Mouse (Mus musculus): ENCODE measurements around the gene Adamts17. TPM values are rescaled to one million over a fixed set of nuclear protein-coding genes. Genes with fewer than 3 reads are reported as not detected.

Adamts17 gene
- total and polyA plus RNA-seq, 3 experiments, result not detected

DNA sequence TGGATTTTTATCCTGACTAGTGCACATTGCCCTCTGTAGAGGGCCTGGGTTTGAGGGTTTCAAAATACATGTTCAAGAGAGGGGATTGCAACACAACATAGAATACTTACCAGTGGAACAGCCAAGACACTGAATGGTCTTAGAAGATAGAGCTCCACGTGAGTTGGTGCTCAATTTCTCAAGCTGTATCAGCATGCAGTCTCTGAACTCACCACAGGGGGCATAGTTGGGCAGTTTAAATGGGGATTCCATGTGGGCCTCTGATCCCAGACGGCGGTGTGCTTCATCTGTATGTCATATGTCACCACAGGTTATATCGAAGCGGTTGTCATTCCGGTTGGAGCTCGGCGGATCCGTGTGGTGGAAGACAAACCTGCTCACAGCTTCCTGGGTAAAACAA, 222.2 kb downstream of the Adamts17 start:
- dilution Hi-C loops (cut with MboI; ENCODE audit: extremely low pct_ligation_motif_present, extremely low pct_unique_long_range_greater_than_20kb, low sequenced_read_pairs) (no loop called here), in situ Hi-C loops (cut with MboI; ENCODE audit: low pct_ligation_motif_present, low pct_unique_long_range_greater_than_20kb, low sequenced_read_pairs) (loop anchor here (25.0 kb wide), 1 partner anchor 576 kb away; the partner anchor contains the start of genes Lrrc28 and Ttc23)
- Histone ChIP-seq H3K27me3 (replicated peaks) (peaks cover 31% of the 10 kb centered on the region), H3K27ac (ENCODE audit: insufficient read depth, low read depth) (no peak overlapping the region), H3K4me1 (ENCODE audit: control insufficient read depth in 1 of 2, insufficient read depth in 2 of 2) (no peaks in the 10 kb centered on the region), H3K9me3 (replicated peaks; ENCODE audit: low read length) (no peaks in the 10 kb centered on the region), H3K4me3 (replicated peaks in 1 of 3; ENCODE audit: low read depth in 2 of 3, low read length in 2 of 3, poor library complexity in 1 of 3) (no peak overlapping the region), H3K79me2 (replicated peaks; ENCODE audit: control insufficient read depth, extremely low read depth, insufficient read depth, poor library complexity, severe bottlenecking) (no peaks in the 10 kb centered on the region), H3K36me3 (replicated peaks in 1 of 2; ENCODE audit: control insufficient read depth in 1 of 2, insufficient read depth in 1 of 2, low read length in 1 of 2) (no peaks in the 10 kb centered on the region), H3K4me2 (ENCODE audit: insufficient read depth, low read depth, poor library complexity, severe bottlenecking) (no peak overlapping the region), H3K9ac (ENCODE audit: insufficient read depth, low read depth) (no peak overlapping the region)
- peak; percentile 50 to 71 for TF ChIP-seq CTCF (conservative IDR thresholded peaks at IDR 0.05 in 1 of 2, IDR thresholded peaks at IDR 0.05 in 1 of 2; ENCODE audit: low read depth in 2 of 2, low read length in 2 of 2)
- 0 out of 2 replicates have a peak, but pooled peaks have one; percentile 10 for TF ChIP-seq BHLHE40 (IDR thresholded peaks at IDR 0.05; ENCODE audit: low read depth, low read length)
- peak; percentile 68 for TF ChIP-seq RAD21 (IDR thresholded peaks at IDR 0.05; ENCODE audit: low read depth, low read length)
- peak; percentile 79; the same call in 1 of the 2 replicates for TF ChIP-seq MYC (IDR thresholded peaks at IDR 0.05; ENCODE audit: low read depth, low read length)
- TF ChIP-seq POLR2A (IDR thresholded peaks at IDR 0.05; ENCODE audit: low read depth, low read length), result no peak
- TF ChIP-seq SMC3 (IDR thresholded peaks at IDR 0.05; ENCODE audit: low read depth, low read length), result peak; percentile 52
- TF ChIP-seq PAX5 (IDR thresholded peaks at IDR 0.05; ENCODE audit: low read length), result no peak
- DNase-seq (ENCODE audit: extremely low read depth), result peak; percentile 42

DNA sequence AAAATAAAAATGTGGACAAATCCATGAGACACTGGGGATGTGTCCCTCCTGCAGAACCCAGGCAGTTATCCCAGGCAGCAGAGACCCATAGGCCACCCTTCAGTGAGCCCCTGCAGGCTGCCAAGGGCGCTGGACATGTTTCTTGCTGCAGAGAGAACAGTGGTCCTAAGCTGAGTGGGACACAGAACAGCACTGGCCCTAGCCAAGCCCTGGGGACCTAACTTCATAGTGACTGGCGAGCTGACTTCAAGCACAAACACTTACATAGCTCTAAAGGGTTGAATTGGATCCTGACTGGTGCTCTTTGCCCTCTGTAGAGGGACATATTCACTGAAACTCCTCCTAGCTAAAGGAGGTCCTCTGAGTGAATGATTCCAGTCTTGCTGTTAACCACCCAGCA, 223.0 kb downstream of the Adamts17 start:
- no peaks in the 10 kb centered on the region for H3K79me2 ChIP-seq (replicated peaks; ENCODE audit: control insufficient read depth, extremely low read depth, insufficient read depth, poor library complexity, severe bottlenecking)
- TF ChIP-seq MAX (IDR thresholded peaks at IDR 0.05; ENCODE audit: low read length) (no peak), NELFE (IDR thresholded peaks at IDR 0.05; ENCODE audit: low read depth, low read length) (no peak), MEF2A (IDR thresholded peaks at IDR 0.05; ENCODE audit: borderline replicate concordance, low read depth, low read length) (no peak), JUN (IDR thresholded peaks at IDR 0.05; ENCODE audit: insufficient read depth, low read depth, low read length) (no peak), ZNF384 (IDR thresholded peaks at IDR 0.05; ENCODE audit: low read depth, low read length) (no peak), SMC3 (IDR thresholded peaks at IDR 0.05; ENCODE audit: low read depth, low read length) (no peak), HCFC1 (IDR thresholded peaks at IDR 0.05; ENCODE audit: low read depth, low read length) (no peak)
- no peak overlapping the region for H3K4me2 ChIP-seq (ENCODE audit: insufficient read depth, low read depth, poor library complexity, severe bottlenecking)
- in situ Hi-C loops (cut with MboI; ENCODE audit: low pct_ligation_motif_present, low pct_unique_long_range_greater_than_20kb, low sequenced_read_pairs), result loop anchor here (25.0 kb wide), 1 partner anchor 575 kb away; the partner anchor contains the start of genes Lrrc28 and Ttc23
- H3K36me3 ChIP-seq (replicated peaks in 1 of 2; ENCODE audit: control insufficient read depth in 1 of 2, insufficient read depth in 1 of 2, low read length in 1 of 2), result no peaks in the 10 kb centered on the region
- no peaks in the 10 kb centered on the region for H3K9me3 ChIP-seq (replicated peaks; ENCODE audit: low read length)
- no peak overlapping the region for H3K4me3 ChIP-seq (replicated peaks in 1 of 3; ENCODE audit: low read depth in 2 of 3, low read length in 2 of 3, poor library complexity in 1 of 3)
- H3K4me1 ChIP-seq (ENCODE audit: control insufficient read depth in 1 of 2, insufficient read depth in 2 of 2), result no peaks in the 10 kb centered on the region
- no peak overlapping the region for H3K9ac ChIP-seq (ENCODE audit: insufficient read depth, low read depth)
- dilution Hi-C loops (cut with MboI; ENCODE audit: extremely low pct_ligation_motif_present, extremely low pct_unique_long_range_greater_than_20kb, low sequenced_read_pairs), result no loop called here
- H3K27ac ChIP-seq (ENCODE audit: insufficient read depth, low read depth), result no peak overlapping the region
- DNase-seq (ENCODE audit: extremely low read depth), result no peak
- peaks cover 25% of the 10 kb centered on the region for H3K27me3 ChIP-seq (replicated peaks)

DNA sequence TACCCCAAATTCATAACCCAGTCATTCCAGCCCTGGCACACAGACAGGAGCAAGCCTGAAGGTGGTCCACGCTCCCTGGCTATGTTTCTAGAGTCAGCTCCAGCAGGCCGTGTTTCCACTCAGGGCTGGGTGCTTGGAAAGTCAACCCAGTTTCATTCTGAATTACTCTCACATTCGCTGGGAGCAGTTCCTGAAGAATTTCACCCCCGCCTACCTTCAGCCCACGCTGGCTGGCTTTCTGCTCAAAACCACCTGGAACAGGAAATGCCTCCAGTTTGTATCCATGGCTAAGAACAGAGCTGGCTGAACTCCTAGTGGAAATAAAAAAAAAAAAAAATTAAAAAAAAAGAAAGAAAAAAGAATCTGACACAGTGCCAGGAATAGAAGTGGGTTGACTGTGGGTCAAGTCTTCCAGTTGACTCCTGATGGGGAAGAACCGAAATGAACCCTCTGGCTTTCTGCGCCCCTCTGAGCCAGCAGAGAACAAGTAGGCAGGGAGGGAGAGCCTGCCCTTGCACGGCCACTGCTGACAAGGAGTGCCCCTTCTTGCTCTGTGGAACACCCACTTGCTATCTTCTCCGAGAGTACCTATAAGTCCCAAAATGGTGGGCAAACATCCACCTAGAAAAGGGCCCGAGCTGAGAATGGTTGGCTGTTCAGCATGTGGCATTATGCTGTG, 225.2 kb downstream of the Adamts17 start:
- dilution Hi-C loops (cut with MboI; ENCODE audit: extremely low pct_ligation_motif_present, extremely low pct_unique_long_range_greater_than_20kb, low sequenced_read_pairs) (no loop called here), in situ Hi-C loops (cut with MboI; ENCODE audit: low pct_ligation_motif_present, low pct_unique_long_range_greater_than_20kb, low sequenced_read_pairs) (loop anchor here (25.0 kb wide), 1 partner anchor 573 kb away; the partner anchor contains the start of genes Lrrc28 and Ttc23)
- Histone ChIP-seq H3K9ac (ENCODE audit: insufficient read depth, low read depth) (no peak overlapping the region), H3K27ac (ENCODE audit: insufficient read depth, low read depth) (no peak overlapping the region), H3K9me3 (replicated peaks; ENCODE audit: low read length) (no peaks in the 10 kb centered on the region), H3K4me3 (replicated peaks in 1 of 3; ENCODE audit: low read depth in 2 of 3, low read length in 2 of 3, poor library complexity in 1 of 3) (no peak overlapping the region), H3K4me1 (ENCODE audit: control insufficient read depth in 1 of 2, insufficient read depth in 2 of 2) (no peaks in the 10 kb centered on the region), H3K79me2 (replicated peaks; ENCODE audit: control insufficient read depth, extremely low read depth, insufficient read depth, poor library complexity, severe bottlenecking) (no peaks in the 10 kb centered on the region), H3K36me3 (replicated peaks in 1 of 2; ENCODE audit: control insufficient read depth in 1 of 2, insufficient read depth in 1 of 2, low read length in 1 of 2) (no peaks in the 10 kb centered on the region), H3K27me3 (replicated peaks) (peaks cover 23% of the 10 kb centered on the region), H3K4me2 (ENCODE audit: insufficient read depth, low read depth, poor library complexity, severe bottlenecking) (no peak overlapping the region)
- DNase-seq (ENCODE audit: extremely low read depth), result no peak
- TF ChIP-seq NRF1 (IDR thresholded peaks at IDR 0.05; ENCODE audit: low read depth, low read length) (no peak), SMC3 (IDR thresholded peaks at IDR 0.05; ENCODE audit: low read depth, low read length) (no peak), IRF4 (IDR thresholded peaks at IDR 0.05; ENCODE audit: low read depth, low read length) (no peak), RCOR1 (conservative IDR thresholded peaks at IDR 0.05; ENCODE audit: low read depth, low read length) (no peak), BHLHE40 (IDR thresholded peaks at IDR 0.05; ENCODE audit: low read depth, low read length) (no peak), SIN3A (IDR thresholded peaks at IDR 0.05; ENCODE audit: low read length) (no peak), MAX (IDR thresholded peaks at IDR 0.05; ENCODE audit: low read length) (no peak), JUND (conservative IDR thresholded peaks at IDR 0.05; ENCODE audit: low read depth, low read length) (no peak), HCFC1 (IDR thresholded peaks at IDR 0.05; ENCODE audit: low read depth, low read length) (no peak), ZNF384 (IDR thresholded peaks at IDR 0.05; ENCODE audit: low read depth, low read length) (no peak), UBTF (IDR thresholded peaks at IDR 0.05; ENCODE audit: low read depth, low read length) (no peak)
